Mouse (Mus musculus) urinary bladder, adult 2 months (tissue): ENCODE measurements around the gene Manf. TPM values are rescaled to one million over a fixed set of nuclear protein-coding genes. Genes with fewer than 3 reads are reported as not detected.

Experiments used
- polyA plus RNA-seq: library from polyadenylated mRNA; depleted of rRNA; stranded (reverse); fragments of >200 nt; gene quantifications from 2 replicates; pipeline ENCODE4 v1.2.3, GENCODE M21; 2012; rRNA removed

Gene Manf
- polyA plus RNA-seq, 1 experiment = 94.3 TPM

Other genes with a start within 250 kb of the Manf start
- gene Grm2, start 235.9 kb downstream of the Manf start, polyA plus RNA-seq = not detected in 2 replicates
- gene Tex264, start 206.1 kb downstream of the Manf start, polyA plus RNA-seq = 70.3 and 76.2 TPM in 2 replicates
- gene Rad54l2, start 102.8 kb downstream of the Manf start, polyA plus RNA-seq = 4.3 and 6.8 TPM in 2 replicates
- 19.8 and 23.5 TPM in 2 replicates for gene Dcaf1, start 70.1 kb downstream of the Manf start, polyA plus RNA-seq
- gene Rbm15b, start 4.6 kb downstream of the Manf start, polyA plus RNA-seq = 8.9 and 11.6 TPM in 2 replicates